Mouse (Mus musculus) layer of hippocampus, postnatal 10 days (tissue): ENCODE measurements at regions not wholly inside any gene's neighbourhood (a gene's known extent, or its start where the extent isn't known, plus 50 kb on each side); places are given as distances from the start of the nearest gene placed in this dataset.
A peak's percentile ranks its signal among the peaks of the same experiment; 100 is the strongest.

Experiments
- DNase-seq, 2 experiments: peaks; one replicate each; pipeline ENCODE4 v3.0.0; 2021; ENCODE audit warnings: low spot score in 2 of 2

DNA sequence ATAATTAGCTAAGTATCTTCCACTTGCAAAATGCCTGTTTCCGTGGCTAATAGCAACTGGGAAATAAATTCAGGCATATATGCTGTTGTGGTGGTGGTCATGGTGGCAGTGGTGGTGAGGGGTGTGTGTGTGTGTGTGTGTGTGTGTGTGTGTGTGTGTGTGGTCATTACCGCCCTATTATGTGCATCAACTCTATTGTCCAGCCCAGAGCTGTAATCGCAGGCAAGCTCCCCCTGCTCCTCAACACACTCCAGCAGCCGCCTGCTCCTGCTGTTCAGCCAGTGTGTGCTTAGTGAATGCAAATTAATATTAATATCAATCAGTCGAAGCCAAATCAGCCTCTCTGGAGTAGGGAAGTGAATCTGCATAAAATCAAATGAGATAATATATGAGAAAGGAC is 152.9 kb upstream of the Zic3 start:
- no peak for DNase-seq

- no peak for DNase-seq
Measured at GRCm38 (mm10) chrX:57916705-57917104, 105.8 kb upstream of the Zic3 start.

DNA sequence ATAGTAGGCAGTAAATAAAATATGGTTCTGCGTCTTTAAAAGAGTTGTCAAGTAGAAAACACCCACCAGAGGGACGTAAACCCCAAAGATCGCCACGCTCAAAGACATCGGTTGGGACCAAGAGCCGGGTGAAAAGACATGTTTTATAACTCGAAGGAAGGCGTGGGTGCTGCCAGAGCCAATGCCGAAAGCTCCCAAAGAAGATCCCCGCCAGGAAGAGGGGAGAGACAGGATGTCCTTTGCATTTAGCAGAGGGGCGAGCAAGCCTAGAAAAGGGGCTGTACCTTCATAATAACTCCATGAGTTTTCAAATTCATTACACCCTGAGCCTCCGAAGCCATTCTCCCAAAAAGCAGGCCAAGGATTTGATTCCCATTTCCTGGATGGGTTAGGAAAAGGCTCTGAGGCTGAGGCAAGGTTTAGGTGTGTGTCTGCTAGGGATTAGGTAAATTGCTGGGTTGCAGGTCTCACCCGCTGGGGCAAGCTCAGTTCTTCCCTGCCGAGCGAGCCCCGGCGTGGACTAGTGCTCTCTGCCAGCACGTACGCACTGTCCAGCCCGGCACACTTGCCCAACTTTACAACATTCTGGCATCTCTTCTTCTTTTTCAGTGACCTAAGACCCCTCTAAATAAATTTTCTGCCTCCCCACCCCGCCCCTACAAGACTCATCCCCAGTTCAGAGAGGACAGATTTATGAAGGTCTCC is 104.9 kb upstream of the Zic3 start:
- no peak for DNase-seq

DNA sequence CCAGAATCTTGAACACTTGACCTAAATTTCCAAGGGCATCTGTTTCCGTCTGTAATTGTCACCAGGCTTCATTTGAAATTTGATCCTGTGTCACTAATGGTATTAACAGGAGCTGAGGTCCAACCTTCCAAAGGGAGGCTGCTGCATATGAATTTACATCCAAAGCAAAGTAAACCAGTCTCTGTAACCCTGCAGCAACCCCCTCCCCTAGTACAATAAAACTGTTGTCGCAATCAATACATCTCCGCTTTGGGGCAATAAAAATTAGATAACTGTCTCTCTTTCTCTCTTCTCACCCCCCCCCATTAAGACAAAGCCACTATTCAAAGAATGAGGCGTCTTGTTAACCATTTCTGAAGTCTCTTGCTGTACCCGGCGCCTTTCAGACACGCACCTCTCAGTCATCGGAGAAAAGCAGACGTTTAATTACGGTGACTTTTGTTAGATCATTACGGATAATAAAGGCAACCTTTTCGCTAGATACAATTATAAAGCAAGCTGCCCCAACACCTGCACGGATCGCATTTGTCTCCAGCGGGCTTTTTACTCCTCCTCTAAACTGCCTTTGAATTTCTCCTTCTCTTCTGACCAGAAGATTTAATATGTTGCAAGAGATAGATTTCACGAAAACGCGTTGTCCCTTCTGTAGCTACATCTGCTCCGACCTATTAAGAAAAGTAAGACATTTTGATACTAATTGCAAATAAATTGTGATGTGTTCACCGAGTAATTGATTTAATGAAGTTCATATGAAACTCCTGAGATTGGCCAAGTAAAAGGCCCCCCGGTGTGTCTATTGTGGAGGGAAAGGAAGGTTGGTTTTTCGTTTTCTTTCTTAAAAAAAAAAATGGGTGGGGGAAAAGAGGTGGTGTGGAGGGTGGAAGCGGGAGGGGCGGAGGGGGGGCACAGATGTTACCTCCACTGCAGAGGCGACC is 104.1 kb upstream of the Zic3 start:
- DNase-seq: no peak

DNA sequence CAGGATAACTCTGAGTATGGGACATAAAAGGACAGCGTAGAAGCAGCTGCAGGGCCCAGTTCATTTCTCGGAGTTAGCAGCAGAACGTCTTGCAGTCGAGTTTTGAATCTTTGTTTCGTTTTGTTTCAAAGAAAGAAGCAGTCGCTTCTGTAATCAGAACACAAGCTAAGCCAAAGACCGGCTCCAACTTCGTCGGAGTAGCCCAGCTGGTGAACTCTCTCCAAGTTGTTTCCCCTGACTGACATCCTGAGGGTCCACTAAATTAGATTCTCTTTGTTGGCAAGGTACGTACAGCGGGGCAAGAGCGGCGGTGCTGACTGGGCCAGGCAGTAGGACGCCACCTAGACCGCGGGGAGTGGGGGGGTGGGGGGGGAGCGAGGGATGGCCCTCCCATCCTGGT is 102.6 kb upstream of the Zic3 start:
- no peak for DNase-seq

DNA sequence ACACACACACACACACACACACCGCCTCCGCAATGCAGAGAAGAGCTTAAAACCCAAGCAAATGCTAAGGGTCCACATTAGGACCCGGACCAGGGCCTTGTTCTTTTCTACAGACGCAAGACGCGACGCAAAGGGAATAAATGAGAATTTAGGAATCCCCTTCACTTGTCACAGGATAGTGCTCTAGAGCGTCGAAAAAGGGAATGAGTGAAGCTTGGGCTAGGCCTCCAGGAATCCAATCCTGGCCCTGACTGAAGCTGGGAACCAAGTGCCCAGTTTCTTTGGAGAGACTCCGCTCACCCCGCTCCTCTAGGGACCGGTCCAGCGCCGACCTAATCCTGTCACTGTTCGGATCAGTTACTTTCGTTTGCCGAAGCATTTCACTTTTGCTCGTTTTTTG is 102.1 kb upstream of the Zic3 start:
- no peak for DNase-seq

- no peak for DNase-seq
Measured at GRCm38 (mm10) chrX:57921294-57921693, 101.2 kb upstream of the Zic3 start.

- DNase-seq: no peak
Measured at GRCm38 (mm10) chrX:57921821-57922449, 100.6 kb upstream of the Zic3 start.

DNA sequence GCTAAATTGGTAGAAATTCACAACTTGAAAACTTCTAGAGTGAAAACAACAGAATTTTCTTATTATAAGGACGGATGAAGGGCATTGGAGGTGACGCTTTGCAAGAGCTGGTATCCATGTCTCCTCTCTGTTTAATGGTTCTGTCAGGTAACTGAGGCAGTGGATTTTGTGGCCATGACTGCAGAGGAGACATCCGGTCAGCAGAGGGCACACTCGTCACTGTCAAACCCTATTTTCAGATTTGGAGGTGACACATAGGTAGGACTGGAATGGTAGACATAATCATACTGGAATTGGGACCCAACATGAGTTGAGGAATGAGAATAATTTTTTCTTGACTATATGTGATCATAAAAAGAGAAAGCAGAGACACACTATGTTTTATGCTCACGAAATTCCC is 98.7 kb upstream of the Zic3 start:
- peak in 1 of 2 experiments; percentile 19 for DNase-seq

DNA sequence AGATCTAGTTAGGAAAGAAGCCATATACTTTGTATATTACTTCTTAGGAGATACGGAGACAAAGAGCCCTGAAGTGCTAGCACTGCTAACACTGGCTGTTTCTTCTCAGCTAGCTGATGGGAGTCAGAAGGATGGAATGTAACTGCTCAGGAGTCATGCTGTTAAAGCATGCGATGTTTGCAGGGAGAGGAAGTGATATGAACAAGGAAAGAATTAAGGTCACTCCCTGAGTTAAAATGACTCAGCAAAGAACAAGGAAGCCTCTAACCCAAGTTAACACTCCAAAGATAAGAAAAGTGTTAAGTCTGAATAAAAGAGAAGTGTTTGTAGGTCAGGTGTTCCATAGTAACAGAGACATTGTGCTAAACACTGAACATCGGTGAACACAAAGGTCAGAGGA is 86.9 kb upstream of the Zic3 start:
- DNase-seq: no peak

DNA sequence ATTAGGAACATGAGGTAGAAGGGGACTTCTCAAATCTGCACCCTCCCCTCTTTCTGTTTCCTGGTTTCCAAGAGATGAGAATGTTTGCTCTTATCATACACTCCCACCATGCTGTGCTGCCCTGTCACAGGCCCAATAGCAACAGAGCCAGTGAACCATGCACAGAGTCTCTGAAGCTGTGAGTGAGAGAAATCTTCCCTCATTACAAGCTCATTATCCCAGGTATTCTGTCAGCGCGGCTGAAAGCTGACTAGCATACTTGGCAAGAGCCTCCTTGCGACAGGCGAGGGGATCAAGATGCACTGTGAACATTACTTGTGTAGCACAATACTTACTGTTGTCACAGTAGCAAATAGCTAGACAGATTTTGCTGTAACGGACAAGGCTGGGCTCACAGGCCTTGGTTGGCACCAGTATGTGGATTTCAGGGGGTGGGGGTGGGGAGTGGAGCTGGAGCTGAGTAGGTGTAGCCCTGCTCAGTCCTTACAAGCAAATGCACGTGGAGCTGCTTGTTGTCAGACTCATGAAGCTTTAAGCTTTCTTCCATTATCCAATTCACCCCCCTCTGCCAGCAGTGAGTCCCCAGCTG is 84.2 kb upstream of the Zic3 start:
- no peak for DNase-seq

- DNase-seq: peak in 1 of 2 experiments; percentile 16
Measured at GRCm38 (mm10) chrX:57950896-57951295, 71.6 kb upstream of the Zic3 start.

- no peak for DNase-seq
Measured at GRCm38 (mm10) chrX:57951301-57951700, 71.2 kb upstream of the Zic3 start.

- DNase-seq: no peak
Measured at GRCm38 (mm10) chrX:57954594-57955185, 67.8 kb upstream of the Zic3 start.
